Mouse (Mus musculus): Measurements from ENCODE around the gene Tamm41.

The Tamm41 gene

GRCm38 (mm10) chr6:115037103-115038094, at the start of gene Tamm41:
Gene Tamm41 (minus strand): TSS chr6:115037876.
- peak; percentile 89 for DNase-seq

- DNase-seq, result no peak
Measured at GRCm38 (mm10) chr6:115085274-115085841, 47.7 kb upstream of the Tamm41 start.

GRCm38 (mm10) chr6:115076781-115077575, 39.3 kb upstream of the Tamm41 start:
- no peak for DNase-seq

- no peak for DNase-seq
Measured at GRCm38 (mm10) chr6:115072024-115072423, 34.3 kb upstream of the Tamm41 start.

- DNase-seq, result peak; percentile 46
Measured at GRCm38 (mm10) chr6:115065411-115066241, 27.9 kb upstream of the Tamm41 start.

GRCm38 (mm10) chr6:115062605-115063350, 25.1 kb upstream of the Tamm41 start:
- no peak for DNase-seq

GRCm38 (mm10) chr6:115059227-115059626, 21.6 kb upstream of the Tamm41 start:
- DNase-seq, result no peak

- no peak for DNase-seq
Measured at GRCm38 (mm10) chr6:115056699-115057098, 19.0 kb upstream of the Tamm41 start.

- DNase-seq, result no peak
Measured at GRCm38 (mm10) chr6:115055440-115055839, 17.8 kb upstream of the Tamm41 start.

- DNase-seq, result no peak
Measured at GRCm38 (mm10) chr6:115051586-115052197, 14.0 kb upstream of the Tamm41 start.

GRCm38 (mm10) chr6:115049015-115049414, 11.3 kb upstream of the Tamm41 start:
- DNase-seq, result no peak

GRCm38 (mm10) chr6:115047816-115048215, 10.1 kb upstream of the Tamm41 start:
- no peak for DNase-seq

- DNase-seq, result no peak
Measured at GRCm38 (mm10) chr6:115046064-115046463, 8.4 kb upstream of the Tamm41 start.

GRCm38 (mm10) chr6:115044709-115045108, 7.0 kb upstream of the Tamm41 start:
- no peak for DNase-seq

- DNase-seq, result no peak
Measured at GRCm38 (mm10) chr6:115043657-115044500, 6.2 kb upstream of the Tamm41 start.

- no peak for DNase-seq
Measured at GRCm38 (mm10) chr6:115042609-115043008, 4.9 kb upstream of the Tamm41 start.

GRCm38 (mm10) chr6:115033441-115033840, 4.2 kb downstream of the Tamm41 start:
- peak; percentile 56 for DNase-seq

- no peak for DNase-seq
Measured at GRCm38 (mm10) chr6:115030098-115030497, 7.6 kb downstream of the Tamm41 start.

- no peak for DNase-seq
Measured at GRCm38 (mm10) chr6:115029248-115029647, 8.4 kb downstream of the Tamm41 start.

- peak; percentile 12 for DNase-seq
Measured at GRCm38 (mm10) chr6:115027485-115027992, 10.1 kb downstream of the Tamm41 start.

Measured in kidney, adult 18-20 months (tissue).